Mouse (Mus musculus) liver, postnatal 0 days (tissue): ENCODE results near the gene BC005624.

Experiments
- CTCF ChIP-seq: sonication (generic); IDR thresholded peaks from 2 replicates; pipeline ENCODE4 v1.5.1; 2016; ENCODE audit warnings: antibody characterized with exemption, low read depth
- EP300 ChIP-seq: IDR thresholded peaks from 2 replicates; pipeline ENCODE4 v1.6.1; 2016; ENCODE audit warnings: antibody characterized with exemption, low read depth, mild to moderate bottlenecking

DNA sequence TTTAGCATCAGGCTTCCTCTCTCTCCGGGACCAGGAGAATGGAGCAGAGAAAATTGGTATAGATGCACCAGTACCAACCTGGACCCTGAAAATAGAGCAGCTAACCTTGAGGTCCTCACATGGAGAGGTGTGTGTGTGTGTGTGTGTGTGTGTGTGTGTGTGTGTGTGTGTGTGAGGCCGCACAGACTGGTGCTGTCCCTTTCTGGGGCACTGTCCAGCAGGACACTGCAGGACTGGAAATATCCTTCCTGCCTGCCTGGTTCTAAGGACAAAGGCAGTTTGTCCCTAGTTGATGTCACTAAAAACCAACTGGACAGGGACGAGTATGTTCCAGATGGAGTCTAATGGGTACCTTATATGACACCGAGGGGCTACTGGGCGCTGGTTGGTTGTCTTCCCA is 41.9 kb upstream of the BC005624 start:
- TF ChIP-seq CTCF (no peak), EP300 (no peak)
